Mouse (Mus musculus) NIH3T3 (cell line): ENCODE results near the gene Gm11397.
"Not testable (repeated sequence)": the region's sequence is repeated elsewhere in the genome, so short reads cannot be mapped to it uniquely, and the experiment has no call there.

Experiments
- DNase-seq: peaks from one replicate; pipeline ENCODE4 v3.0.0-alpha.2; 2012; ENCODE audit warnings: low read depth

Gm11397 gene

GRCm38 (mm10) chr13:33395461-33395860 lies at the start of gene Gm11397:
Gm11397 (plus strand) TSS chr13:33395761.
- not testable (repeated sequence) for DNase-seq

GRCm38 (mm10) chr13:33356666-33357065 lies 38.9 kb upstream of the Gm11397 start:
- DNase-seq, result not testable (repeated sequence)

DNA sequence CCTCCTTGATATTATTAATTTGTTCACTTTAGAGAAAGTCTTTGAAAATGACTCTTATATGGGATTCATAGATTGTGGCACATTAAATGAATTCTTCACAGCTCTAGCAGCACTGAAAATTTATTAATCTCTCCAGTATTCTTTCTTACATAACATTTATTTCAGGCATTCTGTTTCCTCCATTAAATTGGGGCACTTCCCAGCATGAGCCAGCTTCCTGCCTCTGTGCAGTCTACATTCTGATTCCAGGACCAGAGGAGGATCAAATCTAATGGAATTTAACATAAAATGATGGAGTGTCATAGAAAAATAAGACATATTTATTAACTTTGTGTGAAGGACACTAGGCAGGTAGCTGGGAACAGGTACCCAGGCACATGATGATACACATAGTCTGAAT lies 37.2 kb downstream of the Gm11397 start:
- not testable (repeated sequence) for DNase-seq
